Mouse (Mus musculus): ENCODE measurements around the gene Obscn. TPM values are rescaled to one million over a fixed set of nuclear protein-coding genes. Genes with fewer than 3 reads are reported as not detected.
A peak's percentile ranks its signal among the peaks of the same experiment; 100 is the strongest.

Obscn gene
- polyA plus RNA-seq, 1 experiment: not detected

DNA sequence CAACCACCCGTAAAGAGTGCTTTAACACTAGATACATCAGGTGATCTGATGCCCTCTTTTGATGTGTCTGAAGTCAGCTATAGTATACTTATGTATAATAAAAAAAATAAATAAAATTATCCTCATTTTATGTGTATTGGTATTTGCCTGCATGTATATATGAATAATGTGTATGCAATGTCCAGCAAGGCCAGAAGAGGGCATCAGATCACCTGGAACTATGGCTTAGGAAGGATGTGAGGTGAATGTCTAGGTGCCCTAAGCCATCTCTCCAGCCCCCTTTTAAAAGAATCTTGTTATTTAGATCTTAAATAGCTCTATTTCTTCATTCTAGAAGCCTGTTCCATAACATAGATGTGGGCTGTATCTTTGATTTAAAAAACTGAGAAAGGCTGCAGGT, 168.9 kb downstream of the Obscn start:
- 94% methylated on average over 1 of the region's 1 CpGs for WGBS
- Histone ChIP-seq H3K4me3 (ENCODE audit: insufficient read depth, low read depth, low read length) (no peak overlapping the region), H3K4me1 (ENCODE audit: control insufficient read depth, insufficient read depth, low read length) (peaks cover 8% of the 10 kb centered on the region), H3K27ac (ENCODE audit: insufficient read depth, low read depth, low read length) (no peak overlapping the region)
- TF ChIP-seq POLR2A (IDR thresholded peaks at IDR 0.05; ENCODE audit: insufficient read depth, low read depth, low read length): no peak
- no peak for TF ChIP-seq CTCF (IDR thresholded peaks at IDR 0.05; ENCODE audit: insufficient read depth, low read depth, low read length)

DNA sequence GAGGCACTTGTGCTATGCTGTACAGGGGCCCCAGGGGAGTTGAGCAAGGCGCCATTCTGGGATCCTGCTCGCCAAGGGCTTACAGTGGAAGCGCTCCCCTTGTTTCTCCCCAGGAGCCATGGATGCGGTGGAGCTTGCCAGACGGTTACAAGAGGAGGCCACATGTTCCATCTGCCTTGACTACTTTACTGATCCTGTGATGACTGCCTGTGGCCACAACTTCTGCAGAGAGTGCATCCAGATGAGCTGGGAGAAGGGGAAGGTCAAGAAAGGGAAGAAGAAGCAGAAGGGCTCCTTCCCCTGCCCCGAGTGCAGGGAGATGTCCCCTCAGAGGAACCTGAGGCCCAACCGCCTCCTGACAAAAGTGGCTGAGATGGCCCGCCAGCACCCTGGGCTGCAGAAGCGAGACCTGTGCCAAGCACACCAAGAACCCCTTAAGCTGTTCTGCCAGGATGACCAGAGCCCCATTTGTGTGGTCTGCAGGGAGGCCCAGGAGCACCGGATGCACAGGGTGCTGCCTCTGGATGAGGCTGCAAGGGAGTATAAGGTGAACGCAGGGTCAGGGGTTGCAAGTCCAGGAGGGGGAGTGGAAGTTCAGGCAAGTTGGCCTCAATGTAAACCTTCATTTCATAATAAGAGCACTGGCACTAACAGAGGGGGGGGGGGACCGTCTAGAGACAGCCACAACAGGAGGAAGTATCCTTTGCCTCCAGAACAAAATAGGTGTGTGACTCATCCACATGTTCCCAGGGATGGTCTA, 171.0 kb downstream of the Obscn start:
- H3K27ac ChIP-seq (ENCODE audit: insufficient read depth, low read depth, low read length): no peak overlapping the region
- TF ChIP-seq POLR2A (IDR thresholded peaks at IDR 0.05; ENCODE audit: insufficient read depth, low read depth, low read length) (no peak), CTCF (IDR thresholded peaks at IDR 0.05; ENCODE audit: insufficient read depth, low read depth, low read length) (no peak)
- H3K4me1 ChIP-seq (ENCODE audit: control insufficient read depth, insufficient read depth, low read length): peaks cover 4% of the 10 kb centered on the region
- no peak overlapping the region for H3K4me3 ChIP-seq (ENCODE audit: insufficient read depth, low read depth, low read length)
- WGBS: 60% methylated on average over 12 of the region's 12 CpGs

DNA sequence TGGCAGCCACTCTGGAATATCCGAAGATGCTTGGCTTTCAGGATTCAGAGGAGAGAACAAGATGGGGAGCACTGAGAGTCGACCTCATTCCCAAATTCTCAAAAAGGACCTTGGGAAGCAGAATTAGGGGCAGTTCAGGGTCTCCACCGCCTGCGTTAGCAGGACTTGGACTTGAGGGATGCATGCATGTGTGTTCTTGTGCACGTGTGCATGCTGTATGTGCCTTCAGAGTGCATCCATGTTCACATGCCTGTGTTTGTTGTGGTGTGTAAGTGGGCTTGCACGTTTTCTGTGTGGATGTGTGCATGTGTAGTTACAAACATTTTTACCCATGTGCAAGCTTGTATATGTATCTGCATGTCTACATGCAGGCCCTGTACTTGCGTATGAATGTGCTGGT, 172.0 kb downstream of the Obscn start:
- 88% methylated on average over 7 of the region's 7 CpGs for WGBS
- Histone ChIP-seq H3K4me1 (ENCODE audit: control insufficient read depth, insufficient read depth, low read length) (peaks cover 6% of the 10 kb centered on the region), H3K4me3 (ENCODE audit: insufficient read depth, low read depth, low read length) (no peak overlapping the region), H3K27ac (ENCODE audit: insufficient read depth, low read depth, low read length) (no peak overlapping the region)
- TF ChIP-seq POLR2A (IDR thresholded peaks at IDR 0.05; ENCODE audit: insufficient read depth, low read depth, low read length) (no peak), CTCF (IDR thresholded peaks at IDR 0.05; ENCODE audit: insufficient read depth, low read depth, low read length) (no peak)

DNA sequence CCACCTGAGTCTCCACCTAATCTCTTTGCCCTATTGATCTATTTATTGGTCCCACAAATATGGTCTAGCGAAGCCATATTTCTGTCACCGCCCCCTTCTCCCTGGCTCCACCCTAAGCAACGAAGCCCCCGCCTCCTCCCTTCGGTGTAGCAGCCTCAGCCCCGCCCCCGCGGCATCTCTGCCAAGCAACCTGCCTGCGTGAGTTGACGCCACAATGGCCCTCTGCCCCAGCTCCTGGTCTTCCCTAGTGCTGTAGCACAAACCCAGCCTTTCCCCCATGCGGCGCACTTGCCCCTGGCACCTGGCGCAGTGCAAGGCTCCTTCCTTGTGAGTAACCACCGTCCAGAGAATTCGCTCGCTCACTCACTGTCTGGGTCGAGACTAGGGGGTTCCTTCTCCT, 172.7 kb downstream of the Obscn start:
- H3K27ac ChIP-seq (ENCODE audit: insufficient read depth, low read depth, low read length): no peak overlapping the region
- TF ChIP-seq CTCF (IDR thresholded peaks at IDR 0.05; ENCODE audit: insufficient read depth, low read depth, low read length) (no peak), POLR2A (IDR thresholded peaks at IDR 0.05; ENCODE audit: insufficient read depth, low read depth, low read length) (no peak)
- no peak overlapping the region for H3K4me3 ChIP-seq (ENCODE audit: insufficient read depth, low read depth, low read length)
- peaks cover 8% of the 10 kb centered on the region for H3K4me1 ChIP-seq (ENCODE audit: control insufficient read depth, insufficient read depth, low read length)
- WGBS: 31% methylated on average over 17 of the region's 17 CpGs

DNA sequence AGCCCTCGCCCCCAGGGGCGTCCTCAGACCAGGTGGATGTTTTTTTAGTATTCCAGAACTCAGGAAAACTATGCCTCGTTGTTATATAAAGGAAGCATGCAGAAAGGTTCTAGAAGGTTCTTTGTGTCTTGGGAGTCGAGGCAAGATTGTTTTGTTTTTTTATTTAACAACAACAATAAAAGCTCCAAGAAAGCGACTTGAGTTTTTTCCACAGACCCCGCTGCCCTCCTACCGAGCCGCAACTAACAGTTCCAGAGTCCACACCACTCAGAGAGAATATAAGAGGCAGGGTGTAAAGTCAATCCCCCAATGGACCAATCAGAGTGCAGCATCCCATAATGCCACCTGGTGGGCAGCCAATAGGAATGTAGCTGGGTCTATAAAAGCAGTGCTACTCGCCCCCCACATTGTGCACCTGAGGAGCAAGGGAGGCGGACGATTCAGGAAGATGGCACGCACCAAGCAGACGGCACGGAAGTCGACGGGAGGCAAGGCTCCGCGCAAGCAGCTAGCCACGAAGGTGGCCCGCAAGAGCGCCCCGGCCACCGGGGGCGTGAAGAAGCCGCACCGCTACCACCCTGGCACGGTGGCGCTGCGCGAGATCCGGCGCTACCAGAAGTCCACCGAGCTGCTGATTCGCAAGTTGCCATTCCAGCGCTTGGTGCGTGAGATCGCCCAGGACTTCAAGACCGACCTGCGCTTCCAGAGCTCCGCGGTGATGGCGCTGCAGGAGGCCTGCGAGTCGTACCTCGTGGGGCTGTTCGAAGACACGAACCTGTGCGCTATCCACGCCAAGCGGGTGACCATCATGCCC, 174.6 kb downstream of the Obscn start:
- TF ChIP-seq POLR2A (IDR thresholded peaks at IDR 0.05; ENCODE audit: insufficient read depth, low read depth, low read length): no peak
- TF ChIP-seq CTCF (IDR thresholded peaks at IDR 0.05; ENCODE audit: insufficient read depth, low read depth, low read length): no peak
- Histone ChIP-seq H3K27ac (ENCODE audit: insufficient read depth, low read depth, low read length) (no peak overlapping the region), H3K4me1 (ENCODE audit: control insufficient read depth, insufficient read depth, low read length) (peaks cover 19% of the 10 kb centered on the region), H3K4me3 (ENCODE audit: insufficient read depth, low read depth, low read length) (no peak overlapping the region)
- 69% methylated on average over 50 of the region's 50 CpGs for WGBS

DNA sequence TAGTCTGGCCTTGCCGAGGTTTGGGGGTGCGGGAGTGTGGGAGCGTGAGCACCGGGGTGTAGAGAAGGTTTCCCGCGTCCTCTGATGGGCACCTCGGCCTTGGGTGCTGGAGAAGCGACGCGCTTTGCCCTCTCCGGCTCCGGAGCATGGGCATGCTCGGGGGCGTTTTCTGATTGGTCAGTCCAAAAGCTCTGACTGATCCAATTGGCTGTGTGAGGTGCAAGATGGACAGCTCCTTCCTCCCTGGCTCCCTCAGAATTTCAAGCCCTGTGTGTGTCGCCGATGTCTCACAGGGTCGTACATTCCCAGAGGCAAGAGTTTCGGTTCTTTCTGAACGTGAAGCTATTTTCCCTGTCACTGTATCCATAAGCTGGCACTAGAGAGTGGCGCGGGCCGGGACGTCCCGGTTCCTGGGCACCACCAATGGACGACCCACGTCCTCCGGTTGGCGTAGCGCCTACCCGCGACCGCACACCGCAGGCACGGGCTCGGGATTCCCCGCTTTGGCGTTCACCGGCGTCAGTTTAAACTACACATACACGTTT, 176.2 kb downstream of the Obscn start:
- Histone ChIP-seq H3K27ac (ENCODE audit: insufficient read depth, low read depth, low read length) (peak overlapping the region; percentile 47; the same call in 1 of the 2 replicates), H3K4me3 (ENCODE audit: insufficient read depth, low read depth, low read length) (peak overlapping the region; percentile 75), H3K4me1 (ENCODE audit: control insufficient read depth, insufficient read depth, low read length) (peaks cover 19% of the 10 kb centered on the region)
- WGBS: 2% methylated on average over 40 of the region's 40 CpGs
- TF ChIP-seq CTCF (IDR thresholded peaks at IDR 0.05; ENCODE audit: insufficient read depth, low read depth, low read length) (no peak), POLR2A (IDR thresholded peaks at IDR 0.05; ENCODE audit: insufficient read depth, low read depth, low read length) (0 out of 2 replicates have a peak, but pooled peaks have one; percentile 17)

DNA sequence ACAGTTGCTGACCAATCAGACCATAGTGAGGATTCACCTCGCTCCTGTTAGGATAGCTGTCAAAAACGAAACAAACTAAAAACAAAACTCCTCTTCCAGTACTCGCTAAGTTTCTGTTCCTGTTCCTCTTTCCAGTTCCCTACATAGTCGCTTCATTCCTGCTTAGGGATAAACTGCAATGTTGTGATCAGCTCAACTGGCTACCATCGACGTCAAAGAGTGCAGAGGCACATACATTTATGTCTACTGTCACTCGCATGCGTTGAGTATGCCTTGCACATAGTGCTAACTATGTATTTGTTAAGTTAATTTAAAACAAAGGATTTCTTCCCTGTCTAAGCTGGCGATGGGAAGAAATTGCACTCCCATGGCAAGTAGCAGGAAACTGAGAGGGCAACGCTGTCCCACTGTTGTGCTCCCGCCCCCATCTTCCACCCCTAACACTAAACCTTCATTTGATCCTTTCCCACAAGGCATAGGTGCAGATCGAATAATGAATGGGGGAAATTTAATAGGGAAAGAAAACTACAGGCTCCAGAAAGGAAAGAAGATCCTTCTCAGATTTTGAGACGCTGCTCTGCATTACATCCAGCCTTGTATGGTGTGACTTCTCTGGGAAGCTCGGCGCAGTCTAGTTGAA, 176.9 kb downstream of the Obscn start:
- WGBS: 13% methylated on average over 15 of the region's 15 CpGs
- peaks cover 19% of the 10 kb centered on the region for H3K4me1 ChIP-seq (ENCODE audit: control insufficient read depth, insufficient read depth, low read length)
- peak overlapping the region; percentile 47; the same call in 1 of the 2 replicates for H3K27ac ChIP-seq (ENCODE audit: insufficient read depth, low read depth, low read length)
- no peak for TF ChIP-seq POLR2A (IDR thresholded peaks at IDR 0.05; ENCODE audit: insufficient read depth, low read depth, low read length)
- TF ChIP-seq CTCF (IDR thresholded peaks at IDR 0.05; ENCODE audit: insufficient read depth, low read depth, low read length): no peak
- peak overlapping the region; percentile 75; the same call in 1 of the 2 replicates for H3K4me3 ChIP-seq (ENCODE audit: insufficient read depth, low read depth, low read length)

- peaks cover 19% of the 10 kb centered on the region for H3K4me1 ChIP-seq (ENCODE audit: control insufficient read depth, insufficient read depth, low read length)
- 78% methylated on average over 6 of the region's 6 CpGs for WGBS
- H3K4me3 ChIP-seq (ENCODE audit: insufficient read depth, low read depth, low read length): peak overlapping the region; percentile 2; the same call in 1 of the 2 replicates
- H3K27ac ChIP-seq (ENCODE audit: insufficient read depth, low read depth, low read length): no peak overlapping the region
- TF ChIP-seq CTCF (IDR thresholded peaks at IDR 0.05; ENCODE audit: insufficient read depth, low read depth, low read length) (no peak), POLR2A (IDR thresholded peaks at IDR 0.05; ENCODE audit: insufficient read depth, low read depth, low read length) (no peak)
These were observed 177.7 kb downstream of the Obscn start for GRCm38 (mm10) chr11:58958536-58958935.

All from olfactory bulb, adult 2 months (tissue).